Mouse (Mus musculus) brain, adult 2 months (tissue): Measurements from ENCODE around the gene Cacna1c.

Experiments used
- DNase-seq: peaks from one replicate; pipeline ENCODE4 v3.0.0; 2011; ENCODE audit warnings: low read depth, low spot score

Gene Cacna1c

GRCm38 (mm10) chr6:118933017-118933594 lies 263.1 kb downstream of the Cacna1c start:
- peak; percentile 55 for DNase-seq

- DNase-seq = no peak
These were observed 264.1 kb downstream of the Cacna1c start for GRCm38 (mm10) chr6:118932002-118932700.

DNA sequence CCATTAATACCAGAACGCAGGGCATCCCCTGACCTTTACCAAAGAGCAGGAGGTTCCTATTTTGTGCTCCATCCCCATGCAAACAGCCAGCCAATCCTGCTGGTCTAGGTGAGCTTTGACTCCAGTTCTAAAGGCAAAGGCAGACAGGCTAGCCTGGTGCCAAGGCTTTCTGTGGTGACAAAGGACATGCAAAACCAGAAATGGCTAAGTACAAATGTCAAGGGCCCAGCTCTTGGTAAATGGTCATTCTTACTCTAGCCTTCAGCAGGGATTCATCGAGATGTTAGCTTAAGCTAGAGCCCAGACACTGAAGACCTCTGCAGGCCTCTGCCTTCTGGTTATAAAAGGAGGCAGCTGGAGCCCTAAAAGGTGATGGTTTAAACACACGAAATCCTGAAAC lies 269.5 kb downstream of the Cacna1c start:
- DNase-seq = no peak

- DNase-seq = no peak
These were observed 271.8 kb downstream of the Cacna1c start for GRCm38 (mm10) chr6:118924426-118924825.

DNA sequence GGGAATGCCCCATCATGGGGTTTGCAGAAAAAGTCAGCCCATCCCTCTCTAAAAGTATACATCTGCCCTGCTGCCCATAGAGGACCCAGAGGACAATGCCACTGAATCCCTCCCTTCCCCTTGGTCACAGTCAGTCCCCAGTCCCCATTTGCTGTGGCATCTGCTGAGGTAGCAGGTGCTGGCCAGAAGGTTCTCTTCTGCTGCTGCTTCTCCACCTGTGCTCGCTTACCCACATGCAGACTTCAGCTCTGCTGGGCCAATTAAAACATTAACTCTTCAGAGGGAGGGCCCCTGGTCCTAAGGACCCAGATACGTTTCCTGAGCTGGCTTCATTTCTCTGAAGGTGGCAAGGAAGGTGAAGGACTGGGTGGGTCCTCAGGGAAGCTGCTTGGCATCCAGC lies 272.3 kb downstream of the Cacna1c start:
- DNase-seq = peak; percentile 91

DNA sequence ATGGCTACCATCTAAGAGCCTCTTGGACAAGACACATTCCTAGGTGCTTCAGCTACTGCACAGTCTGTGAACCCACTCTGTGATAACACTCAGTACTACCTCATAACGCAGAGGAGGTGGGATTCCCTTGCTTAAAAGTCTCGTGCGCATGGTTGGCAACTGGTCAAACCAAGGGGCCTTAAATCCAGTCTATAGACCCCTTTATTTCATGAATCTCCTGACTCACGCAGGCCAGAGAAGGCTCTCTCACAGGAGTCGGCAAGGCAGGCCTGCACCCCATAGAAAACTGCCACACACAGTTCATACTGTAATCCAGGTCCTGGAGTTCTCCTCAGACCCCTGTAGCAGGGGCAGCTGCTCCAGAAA lies 273.0 kb downstream of the Cacna1c start:
- no peak for DNase-seq

DNA sequence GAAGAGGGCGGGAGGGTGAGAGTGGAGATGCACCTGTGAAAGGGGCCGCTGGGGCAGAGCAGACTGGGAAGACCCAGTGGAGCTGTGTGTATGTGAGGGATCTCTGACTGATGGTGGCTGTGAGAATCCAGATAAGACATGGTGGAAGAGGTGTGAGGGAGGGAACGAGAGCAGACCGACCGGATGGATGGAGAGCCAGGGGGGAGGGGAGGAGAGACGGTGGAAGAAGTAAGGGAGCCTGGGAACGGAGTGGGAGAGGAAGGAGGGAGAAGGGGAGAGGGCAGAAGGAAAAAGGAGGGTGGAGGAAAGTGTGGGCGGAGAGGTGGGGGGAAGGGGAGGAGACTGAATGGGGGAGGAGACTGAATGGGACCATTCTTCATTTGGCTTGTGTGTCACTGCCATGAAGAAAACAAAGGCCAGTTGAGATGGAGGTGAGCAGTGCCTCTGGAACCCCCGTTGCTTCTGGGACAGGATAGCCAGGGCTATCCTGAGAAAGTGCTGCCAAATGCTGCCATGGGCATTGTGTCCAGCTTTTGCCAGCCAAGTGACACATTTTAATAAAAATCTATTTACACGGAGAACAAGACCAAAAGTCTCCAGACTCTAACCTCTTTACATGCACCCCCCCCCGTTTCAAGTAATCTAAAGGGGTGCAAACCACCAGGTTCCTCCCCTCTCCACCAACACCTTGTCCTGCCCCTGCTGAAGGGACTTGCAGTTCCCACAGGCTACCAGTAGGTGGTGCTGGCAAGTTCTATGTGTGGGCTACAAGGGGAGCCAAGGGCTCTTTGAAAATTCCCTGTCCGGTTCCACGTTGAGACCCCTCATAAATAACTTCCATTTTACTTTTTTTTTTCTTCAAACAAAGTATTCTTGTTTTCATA lies 273.6 kb downstream of the Cacna1c start:
- peak; percentile 91 for DNase-seq

GRCm38 (mm10) chr6:118908176-118908575 lies 288.0 kb downstream of the Cacna1c start:
- no peak for DNase-seq

GRCm38 (mm10) chr6:118907704-118908103 lies 288.5 kb downstream of the Cacna1c start:
- DNase-seq = no peak

- no peak for DNase-seq
These were observed 289.3 kb downstream of the Cacna1c start for GRCm38 (mm10) chr6:118906878-118907277.

DNA sequence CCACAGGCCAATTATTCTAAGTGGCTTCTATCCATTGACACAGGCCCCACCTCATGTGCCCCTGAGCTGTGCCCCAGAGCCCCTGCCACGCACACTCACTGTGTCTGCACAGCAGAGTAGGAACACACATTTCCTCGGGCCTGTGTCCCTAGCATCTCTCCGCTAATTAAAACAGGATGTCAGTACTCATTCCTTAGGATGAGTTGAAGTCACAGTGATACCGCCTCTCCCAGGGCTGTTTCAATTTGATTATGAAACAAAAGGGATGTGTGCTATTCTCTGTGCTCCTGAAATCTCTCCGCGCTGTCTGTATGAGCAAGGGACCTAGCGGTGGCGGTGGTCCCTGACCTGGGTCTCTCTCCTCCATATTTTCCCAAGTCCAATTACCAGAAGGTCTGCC lies 296.5 kb downstream of the Cacna1c start:
- no peak for DNase-seq

- no peak for DNase-seq
These were observed 299.1 kb downstream of the Cacna1c start for GRCm38 (mm10) chr6:118897101-118897500.

DNA sequence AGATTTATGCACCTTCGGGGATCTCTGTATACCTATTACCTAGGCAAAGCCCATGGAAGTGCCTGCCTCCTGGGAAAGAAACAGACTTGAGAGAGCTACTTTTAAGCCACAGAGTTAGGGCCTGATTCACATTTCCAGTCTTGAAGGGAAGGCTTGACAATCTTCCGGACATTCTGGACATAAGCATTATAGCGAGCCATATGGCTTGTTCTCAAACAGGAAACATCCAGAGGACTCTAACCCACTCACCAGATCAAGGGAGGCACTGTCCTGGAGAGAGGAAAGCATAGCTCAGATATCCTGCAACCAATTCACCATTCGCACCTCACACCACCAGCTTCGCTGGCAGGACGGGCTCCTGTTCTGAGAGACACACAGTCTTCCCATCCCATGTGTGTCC lies 302.2 kb downstream of the Cacna1c start:
- peak; percentile 57 for DNase-seq

- no peak for DNase-seq
These were observed 306.8 kb downstream of the Cacna1c start for GRCm38 (mm10) chr6:118889441-118889840.

DNA sequence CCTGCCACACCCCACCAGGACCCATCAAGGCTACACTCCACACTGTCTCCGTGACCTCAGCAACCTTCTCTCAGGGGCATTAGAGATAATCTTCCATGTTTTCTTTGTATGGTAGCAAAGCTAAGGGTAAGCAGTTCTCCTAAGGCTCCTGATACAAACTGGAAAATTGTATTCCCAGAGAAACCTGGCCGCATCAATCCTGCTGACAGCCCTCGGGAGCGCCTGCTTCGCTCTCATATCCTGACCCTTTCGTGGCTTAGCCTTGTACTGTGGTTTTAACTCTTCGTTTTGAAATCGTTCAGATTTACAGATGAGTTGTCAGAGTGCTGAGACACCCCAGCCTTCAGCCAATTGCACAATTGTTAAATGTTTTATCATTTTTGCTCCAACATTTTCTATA lies 309.2 kb downstream of the Cacna1c start:
- DNase-seq = no peak

- DNase-seq = peak; percentile 78
These were observed 311.3 kb downstream of the Cacna1c start for GRCm38 (mm10) chr6:118884961-118885360.

DNA sequence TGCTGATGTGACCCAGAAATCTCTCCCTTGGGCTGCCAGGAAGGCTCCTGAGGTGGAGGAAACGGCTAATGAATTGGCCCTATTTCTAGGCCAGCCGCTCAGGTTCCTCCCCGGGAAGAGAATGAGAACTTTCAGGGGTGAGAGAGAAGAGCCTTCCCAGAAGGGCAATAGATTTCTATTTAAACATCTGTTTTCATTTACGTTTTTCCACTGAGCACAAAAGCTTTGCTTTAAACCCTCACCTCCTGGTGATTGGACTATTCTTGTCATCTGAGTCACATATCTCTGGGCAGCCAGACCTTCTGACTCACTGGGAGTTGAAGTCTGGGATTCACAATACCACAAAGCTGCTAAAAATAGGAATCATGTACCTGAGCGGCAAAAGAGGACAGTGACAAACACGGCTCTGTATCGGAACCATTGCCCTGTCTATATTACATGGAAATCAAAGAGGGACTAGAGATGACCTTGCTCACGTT lies 312.1 kb downstream of the Cacna1c start:
- peak; percentile 93 for DNase-seq

DNA sequence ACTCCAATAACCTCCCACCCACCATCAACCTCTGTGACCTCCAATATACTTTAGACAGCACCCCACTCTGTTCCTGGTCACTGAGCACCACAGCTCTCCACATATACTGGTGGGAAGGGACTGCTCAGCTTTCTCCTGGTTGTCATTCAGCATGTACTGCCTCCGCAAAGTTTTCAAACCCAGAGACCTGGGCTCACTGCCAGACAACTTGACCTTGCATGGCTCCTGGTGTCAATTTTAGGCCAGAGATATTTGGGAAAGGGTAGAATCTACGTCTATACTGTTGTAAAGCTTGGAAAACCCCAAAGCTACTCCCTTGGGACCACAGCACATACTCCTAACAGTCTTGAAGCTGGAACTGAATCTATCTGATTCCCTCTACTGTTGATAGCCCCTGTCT lies 320.0 kb downstream of the Cacna1c start:
- DNase-seq = no peak

- peak; percentile 82 for DNase-seq
These were observed 325.9 kb downstream of the Cacna1c start for GRCm38 (mm10) chr6:118870241-118870841.

DNA sequence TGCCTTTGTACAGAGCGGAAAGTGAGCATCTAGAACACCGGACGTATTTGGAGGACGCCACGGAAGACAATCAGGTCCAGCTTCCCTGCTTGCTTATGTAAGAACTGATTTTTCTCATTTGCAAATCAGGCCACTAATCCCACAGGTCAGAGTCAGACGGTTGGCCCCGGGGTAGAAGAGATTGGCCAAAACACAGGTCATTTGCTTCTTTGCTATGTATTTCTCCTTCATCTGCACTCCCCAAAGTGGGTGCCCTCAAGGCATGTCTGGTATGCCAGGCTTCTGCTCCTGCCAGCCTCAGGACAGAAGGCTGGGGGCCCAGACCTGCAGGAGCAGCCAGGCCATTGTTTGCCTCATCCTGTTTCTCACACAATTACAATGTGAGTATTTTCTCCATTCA lies 328.8 kb downstream of the Cacna1c start:
- DNase-seq = peak; percentile 64

DNA sequence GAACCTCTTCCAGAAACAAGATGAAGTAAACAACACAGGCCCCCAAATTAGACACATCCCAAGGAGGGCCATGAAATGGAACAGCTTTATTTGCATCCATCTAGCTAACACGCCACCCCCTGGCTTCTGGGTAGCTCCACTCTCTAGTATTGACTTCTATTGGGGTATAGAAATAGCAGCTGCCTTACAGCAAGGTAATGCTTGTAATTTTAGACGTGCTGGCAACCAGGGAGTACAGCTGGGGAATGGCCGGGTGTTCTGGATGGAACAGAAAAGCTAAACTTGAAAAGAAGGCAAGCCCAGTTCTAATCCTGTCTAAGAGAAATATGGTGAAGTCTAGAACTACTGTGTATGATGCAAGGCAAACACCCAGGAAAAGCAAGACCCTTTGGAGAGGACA lies 329.3 kb downstream of the Cacna1c start:
- peak; percentile 62 for DNase-seq

DNA sequence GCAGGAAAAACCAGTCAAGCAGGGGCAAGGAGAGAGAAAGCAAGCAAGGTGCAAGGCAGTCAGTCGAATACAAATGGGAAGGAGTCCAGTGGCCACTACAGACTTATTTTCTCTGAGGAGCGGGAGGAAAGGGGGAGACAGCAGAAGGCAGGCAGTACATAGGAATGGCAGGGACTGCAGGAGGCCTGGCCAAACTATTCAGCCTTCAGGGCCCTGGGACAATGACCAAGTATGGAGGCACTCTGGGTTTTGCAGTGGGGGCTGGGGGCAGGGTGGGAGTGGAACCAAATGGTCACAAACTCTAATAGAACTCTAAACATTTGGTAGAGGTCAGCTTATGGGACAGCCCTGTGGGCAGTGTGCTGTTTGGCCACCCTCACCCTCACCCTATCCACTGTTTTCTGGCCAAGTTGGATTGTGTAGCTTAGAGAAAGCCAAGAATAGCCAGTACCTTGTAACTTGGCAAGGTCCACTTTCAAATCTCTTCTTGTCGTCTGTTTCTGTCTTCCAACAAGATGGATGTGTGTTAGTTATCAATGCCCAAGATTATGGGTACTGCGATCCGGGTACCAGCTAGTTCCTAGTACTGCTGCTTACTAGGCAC lies 330.3 kb downstream of the Cacna1c start:
- no peak for DNase-seq
